Mouse (Mus musculus) MEL (cell line): ENCODE measurements around the gene Tmem109. TPM values are rescaled to one million over a fixed set of nuclear protein-coding genes. Genes with fewer than 3 reads are reported as not detected.

Experiments
- DNase-seq: peaks from one replicate; pipeline ENCODE4 v3.0.0; 2011; ENCODE audit warnings: low read depth, low spot score
- H3K27ac ChIP-seq: 2 replicates; pipeline ENCODE4 v1.5.1; 2012; ENCODE audit warnings: low read depth, mild to moderate bottlenecking, control low read depth, low read length, moderate library complexity; ENCODE audit not compliant: control insufficient read depth
- H3K27me3 ChIP-seq, 2 experiments: fragments of 150-350 bp in 1 of 2; sonication (generic) in 1 of 2; 2 replicates each; pipeline ENCODE4 v1.6.1; 2012; ENCODE audit warnings: low read length in 2 of 2, mild to moderate bottlenecking in 2 of 2, improper control_type of control experiment in 1 of 2, moderate library complexity in 1 of 2; ENCODE audit not compliant: insufficient read depth in 2 of 2, control insufficient read depth in 1 of 2
- H3K36me3 ChIP-seq, 2 experiments: 2 replicates each; pipeline ENCODE4 v1.6.1; 2012 to 2014; ENCODE audit warnings: low read length in 2 of 2, improper control_type of control experiment in 1 of 2, inconsistent platforms in 1 of 2, mild to moderate bottlenecking in 1 of 2; ENCODE audit not compliant: insufficient read depth in 2 of 2, control insufficient read depth in 1 of 2
- H3K4me1 ChIP-seq, 2 experiments: fragments of 150-350 bp in 1 of 2; sonication (generic) in 1 of 2; 2 replicates each; pipeline ENCODE4 v1.6.1; 2012; ENCODE audit warnings: low read length in 2 of 2, improper control_type of control experiment in 1 of 2, mild to moderate bottlenecking in 1 of 2; ENCODE audit not compliant: insufficient read depth in 2 of 2, control insufficient read depth in 1 of 2
- H3K4me3 ChIP-seq, 2 experiments: fragments of 150-350 bp in 1 of 2; sonication (generic) in 1 of 2; 2 replicates each; pipeline ENCODE4 v1.5.1; 2012; ENCODE audit warnings: low read depth in 2 of 2, low read length in 2 of 2, mild to moderate bottlenecking in 2 of 2, moderate library complexity in 2 of 2, control low read depth in 1 of 2, improper control_type of control experiment in 1 of 2; ENCODE audit not compliant: control insufficient read depth in 1 of 2, insufficient read depth in 1 of 2
- H3K79me2 ChIP-seq: 2 replicates; pipeline ENCODE4 v1.6.1; 2012; ENCODE audit warnings: mild to moderate bottlenecking, low read length, moderate library complexity; ENCODE audit not compliant: control insufficient read depth, poor library complexity, insufficient read depth
- H3K9ac ChIP-seq: 2 replicates; pipeline ENCODE4 v1.6.1; 2012; ENCODE audit warnings: low read depth, mild to moderate bottlenecking, control low read depth, low read length, moderate library complexity; ENCODE audit not compliant: control insufficient read depth, poor library complexity, severe bottlenecking
- H3K9me3 ChIP-seq: fragments of 150-350 bp; sonication (generic); replicated peaks from 2 replicates; pipeline ENCODE4 v1.6.1; 2012; ENCODE audit warnings: mild to moderate bottlenecking, low read length, improper control_type of control experiment, moderate library complexity; ENCODE audit not compliant: insufficient read depth
- CHD1 ChIP-seq: IDR thresholded peaks from 2 replicates; pipeline ENCODE4 v1.6.1; 2012; ENCODE audit warnings: low read depth, mild to moderate bottlenecking, inconsistent platforms, low read length, improper control_type of control experiment
- E2F4 ChIP-seq: IDR thresholded peaks from 2 replicates; pipeline ENCODE4 v1.6.1; 2011; ENCODE audit warnings: low read depth, low read length, improper control_type of control experiment, borderline replicate concordance
- HCFC1 ChIP-seq: IDR thresholded peaks from 2 replicates; pipeline ENCODE4 v1.6.1; 2012; ENCODE audit warnings: low read depth, mild to moderate bottlenecking, inconsistent platforms, low read length, improper control_type of control experiment, moderate library complexity
- JUND ChIP-seq: IDR thresholded peaks from 2 replicates; pipeline ENCODE4 v1.6.1; 2011; ENCODE audit warnings: low read depth, mild to moderate bottlenecking, improper control_type of control experiment, low read length
- MAFK ChIP-seq: IDR thresholded peaks from 2 replicates; pipeline ENCODE4 v1.6.1; 2011; ENCODE audit warnings: low read depth, mild to moderate bottlenecking, low read length, improper control_type of control experiment, borderline replicate concordance
- MAX ChIP-seq: IDR thresholded peaks from 2 replicates; pipeline ENCODE4 v1.6.1; 2011; ENCODE audit warnings: low read length, improper control_type of control experiment
- NRF1 ChIP-seq: IDR thresholded peaks from 2 replicates; pipeline ENCODE4 v1.6.1; 2014; ENCODE audit warnings: low read depth, mild to moderate bottlenecking, inconsistent platforms, low read length, improper control_type of control experiment, moderate library complexity; ENCODE audit not compliant: poor library complexity, insufficient read depth, severe bottlenecking
- POLR2AphosphoS5 ChIP-seq: IDR thresholded peaks from 2 replicates; pipeline ENCODE4 v1.6.1; 2012; ENCODE audit warnings: low read depth, borderline replicate concordance, mild to moderate bottlenecking, inconsistent platforms, low read length, moderate library complexity, mixed read lengths
- RCOR1 ChIP-seq: IDR thresholded peaks from 2 replicates; pipeline ENCODE4 v1.6.1; 2012; ENCODE audit warnings: low read depth, mild to moderate bottlenecking, inconsistent platforms, low read length, improper control_type of control experiment
- SMC3 ChIP-seq: IDR thresholded peaks from 2 replicates; pipeline ENCODE4 v1.6.1; 2011; ENCODE audit warnings: low read depth, low read length, improper control_type of control experiment
- TBP ChIP-seq: IDR thresholded peaks from 2 replicates; pipeline ENCODE4 v1.8.0; 2011; ENCODE audit warnings: low read depth, low read length, improper control_type of control experiment
- TCF12 ChIP-seq: IDR thresholded peaks from 2 replicates; pipeline ENCODE4 v1.6.1; 2014; ENCODE audit warnings: low read depth, mild to moderate bottlenecking, inconsistent platforms, low read length, improper control_type of control experiment, moderate library complexity
- UBTF ChIP-seq: IDR thresholded peaks from 2 replicates; pipeline ENCODE4 v1.6.1; 2012; ENCODE audit warnings: low read depth, mild to moderate bottlenecking, inconsistent platforms, low read length, improper control_type of control experiment, moderate library complexity, borderline replicate concordance; ENCODE audit not compliant: insufficient read depth
- ZC3H11A ChIP-seq: IDR thresholded peaks from 2 replicates; pipeline ENCODE4 v1.6.1; 2012; ENCODE audit warnings: low read depth, mild to moderate bottlenecking, inconsistent platforms, low read length, improper control_type of control experiment
- ZMIZ1 ChIP-seq: IDR thresholded peaks from 2 replicates; pipeline ENCODE4 v1.6.1; 2012; ENCODE audit warnings: low read depth, mild to moderate bottlenecking, inconsistent platforms, low read length, improper control_type of control experiment, moderate library complexity
- polyA plus RNA-seq, 2 experiments: library from polyadenylated mRNA; stranded (reverse) in 1 of 2; unstranded in 1 of 2; fragments of >175 nt in 1 of 2; fragments of >200 nt in 1 of 2; gene quantifications; 2 replicates each; pipeline versions ENCODE4 v1.2.1 to v1.2.4; 2012; ENCODE audit warnings: low replicate concordance in 2 of 2, low read depth in 1 of 2; ENCODE audit not compliant: insufficient read length in 2 of 2, insufficient read depth in 1 of 2, missing spikeins in 1 of 2
- total RNA-seq: library from RNA; depleted of rRNA; stranded (reverse); fragments of 300-350 nt; gene quantifications from 2 replicates; pipeline ENCODE4 v1.2.3, GENCODE M21; 2012

Gene Tmem109
- total and polyA plus RNA-seq, 3 experiments: 30.4 to 42.4 TPM; not detected in 1

DNA sequence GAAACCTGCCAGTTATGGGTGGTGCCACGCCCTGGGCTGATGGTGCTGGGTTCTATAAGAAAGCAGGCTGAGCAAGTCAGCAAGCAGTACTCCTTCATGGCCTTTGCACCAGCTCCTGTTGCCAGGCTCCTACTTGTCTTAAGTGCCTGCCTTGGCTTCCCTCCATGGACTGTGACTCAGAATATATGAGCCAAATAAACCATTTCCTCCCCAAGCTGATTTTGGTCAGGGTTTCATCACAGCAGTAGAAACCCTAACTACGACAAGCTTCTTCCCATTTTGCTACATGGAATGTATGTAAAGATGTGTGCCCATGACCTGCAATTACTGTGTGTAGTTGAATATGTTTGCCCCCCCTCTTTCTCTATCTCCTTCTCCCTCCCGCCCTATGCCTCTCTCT lies 48.2 kb downstream of the Tmem109 start:
- Histone ChIP-seq H3K79me2 (no peaks in the 10 kb centered on the region), H3K4me3 (no peak overlapping the region), H3K9ac (no peak overlapping the region), H3K36me3 (peaks cover 0 to 4% of the 10 kb centered on the region in 2 experiments; a peak in 1 of 4 replicates), H3K27ac (no peak overlapping the region), H3K9me3 (no peaks in the 10 kb centered on the region), H3K4me1 (peaks cover 0 to 9% of the 10 kb centered on the region in 2 experiments; a peak in 2 of 4 replicates), H3K27me3 (peaks cover 0 to 2% of the 10 kb centered on the region in 2 experiments; a peak in 2 of 4 replicates)
- DNase-seq: peak; percentile 55
- TF ChIP-seq ZC3H11A (no peak), TBP (no peak), RCOR1 (no peak), SMC3 (no peak), CHD1 (no peak), HCFC1 (no peak), TCF12 (no peak), MAX (no peak), POLR2AphosphoS5 (no peak), JUND (no peak), ZMIZ1 (no peak), E2F4 (no peak)

- no peak overlapping the region for H3K27ac ChIP-seq
- TF ChIP-seq NRF1 (no peak), UBTF (no peak), MAFK (no peak)
- TF ChIP-seq, all 39 proteins: peak for 0
- Histone ChIP-seq H3K4me1 (peaks cover 0 to 9% of the 10 kb centered on the region in 2 experiments; a peak in 2 of 4 replicates), H3K36me3 (peaks cover 0 to 4% of the 10 kb centered on the region in 2 experiments; a peak in 1 of 4 replicates), H3K27me3 (peaks cover 0 to 6% of the 10 kb centered on the region in 2 experiments; a peak in 2 of 4 replicates), H3K9me3 (no peaks in the 10 kb centered on the region), H3K9ac (no peak overlapping the region), H3K79me2 (no peaks in the 10 kb centered on the region), H3K4me3 (no peak overlapping the region)
- no peak for DNase-seq
These were observed 49.8 kb downstream of the Tmem109 start for GRCm38 (mm10) chr19:10832030-10832429.
